Mouse (Mus musculus) bone marrow macrophage, adult 2 months (primary cell): ENCODE measurements around the gene Sly. TPM values are rescaled to one million over a fixed set of nuclear protein-coding genes. Genes with fewer than 3 reads are reported as not detected.
"Not testable (repeated sequence)": the region's sequence is repeated elsewhere in the genome, so short reads cannot be mapped to it uniquely, and the experiment has no call there.

Experiments used
- H3K27ac ChIP-seq: 2 replicates; pipeline ENCODE4 v1.5.1; 2012; ENCODE audit warnings: low read depth, low read length; ENCODE audit not compliant: insufficient read depth
- H3K4me1 ChIP-seq: 2 replicates; pipeline ENCODE4 v1.6.1; 2012; ENCODE audit warnings: low read length; ENCODE audit not compliant: control insufficient read depth, insufficient read depth
- H3K4me3 ChIP-seq: 2 replicates; pipeline ENCODE4 v1.5.1; 2012; ENCODE audit warnings: mild to moderate bottlenecking, low read length, moderate library complexity; ENCODE audit not compliant: insufficient read depth
- polyA plus RNA-seq: library from polyadenylated mRNA; stranded (reverse); fragments of >200 nt; gene quantifications from 2 replicates; pipeline ENCODE4 v1.2.4, GENCODE M21; 2012; ENCODE audit not compliant: missing spikeins, insufficient read depth, insufficient read length

Gene Sly
- polyA plus RNA-seq = not detected in 2 replicates

DNA sequence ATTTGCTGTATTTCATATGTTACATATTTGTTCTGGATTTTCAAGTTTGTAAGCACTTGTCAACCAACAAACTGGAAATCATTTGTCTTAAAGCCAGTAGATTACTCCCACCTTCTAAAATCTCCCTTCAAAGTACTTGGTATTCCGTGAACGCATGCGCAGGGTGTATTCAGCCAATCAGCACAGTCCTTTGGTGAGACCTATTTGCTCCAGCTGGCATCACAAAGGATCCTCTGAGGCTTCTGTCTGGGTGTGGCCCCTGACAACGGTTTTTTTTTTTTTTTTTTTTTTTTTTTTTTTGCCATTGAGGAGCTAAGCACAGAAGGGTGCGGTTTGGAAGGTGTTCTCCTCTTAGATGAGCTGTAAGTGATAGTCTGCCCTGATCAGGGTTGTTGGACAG is at the start of gene Sly:
Gene Sly, plus strand, starts transcription at position 301 of the 400 bp plus-strand sequence.
- H3K4me1 ChIP-seq, H3K4me3 ChIP-seq, H3K27ac ChIP-seq: not testable (repeated sequence)
